Mouse (Mus musculus): ENCODE measurements at regions not wholly inside any gene's neighbourhood (a gene's known extent, or its start where the extent isn't known, plus 50 kb on each side); places are given as distances from the start of the nearest gene placed in this dataset.

DNA sequence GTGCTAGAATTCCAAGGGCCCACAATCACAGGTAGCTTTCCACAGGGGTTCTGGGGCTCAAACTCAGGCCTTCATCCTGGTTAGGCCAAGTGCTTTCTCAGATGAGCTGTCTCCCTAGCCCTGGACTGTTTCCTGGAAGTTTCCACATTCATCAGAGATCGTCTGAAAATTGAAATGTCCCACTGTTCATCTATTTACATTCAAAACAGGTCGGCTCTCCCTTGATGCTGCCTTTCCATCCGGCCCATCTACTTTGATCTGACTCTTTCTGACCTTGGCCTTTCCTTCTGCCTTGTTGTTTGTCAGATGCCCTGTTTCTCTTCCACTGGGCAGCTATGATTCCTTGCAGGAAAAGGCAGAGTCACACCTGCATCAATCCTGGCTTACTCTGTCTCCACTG is 150.2 kb upstream of the Nr2f2 start:
- H3K4me3 ChIP-seq: no peak overlapping the region
- H3K27ac ChIP-seq: peak overlapping the region; percentile 59; the same call in 1 of the 2 replicates
- WGBS: 52% methylated on average over 3 of the region's 3 CpGs
- no peak for DNase-seq (ENCODE audit: low spot score)
- H3K36me3 ChIP-seq: no peaks in the 10 kb centered on the region
- no peaks in the 10 kb centered on the region for H3K9me3 ChIP-seq
- no peaks in the 10 kb centered on the region for H3K27me3 ChIP-seq (ENCODE audit: insufficient read depth, poor library complexity, severe bottlenecking)
- peaks cover 28% of the 10 kb centered on the region for H3K4me1 ChIP-seq (replicated peaks)

GRCm38 (mm10) chr7:70515341-70515851 is 148.9 kb upstream of the Nr2f2 start:
- no peak for DNase-seq (ENCODE audit: low spot score)
- Histone ChIP-seq H3K36me3 (no peaks in the 10 kb centered on the region), H3K27ac (peak overlapping the region; percentile 59), H3K4me1 (replicated peaks) (peaks cover 28% of the 10 kb centered on the region), H3K27me3 (ENCODE audit: insufficient read depth, poor library complexity, severe bottlenecking) (no peaks in the 10 kb centered on the region), H3K4me3 (no peak overlapping the region), H3K9me3 (no peaks in the 10 kb centered on the region)
- WGBS: 34% methylated on average over 8 of the region's 8 CpGs

DNA sequence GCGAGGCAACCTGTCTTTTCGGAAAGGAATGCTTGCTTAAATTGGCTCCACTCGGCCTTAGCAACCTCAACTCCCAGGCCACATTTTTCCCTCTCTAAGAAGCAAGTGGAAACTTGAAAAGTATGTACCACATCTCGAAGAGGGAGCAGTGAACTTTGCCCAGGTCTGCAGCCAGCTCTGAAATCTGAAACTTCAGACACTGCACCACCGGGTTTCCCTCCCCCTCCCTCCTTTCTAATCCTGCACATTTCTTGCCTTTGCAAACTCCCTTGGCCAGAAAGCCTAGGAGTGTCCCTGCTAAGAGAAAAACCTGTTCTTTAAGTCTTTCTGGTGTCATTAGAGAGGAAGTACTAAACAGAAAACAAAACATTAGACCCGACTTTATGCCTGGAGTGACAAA is 148.1 kb upstream of the Nr2f2 start:
- Histone ChIP-seq H3K27ac (peak overlapping the region; percentile 53; the same call in 1 of the 2 replicates), H3K9me3 (no peaks in the 10 kb centered on the region), H3K4me1 (replicated peaks) (peaks cover 28% of the 10 kb centered on the region), H3K4me3 (no peak overlapping the region), H3K27me3 (ENCODE audit: insufficient read depth, poor library complexity, severe bottlenecking) (no peaks in the 10 kb centered on the region), H3K36me3 (no peaks in the 10 kb centered on the region)
- peak; percentile 54 for DNase-seq (ENCODE audit: low spot score)
- WGBS: 13% methylated on average over 6 of the region's 6 CpGs

DNA sequence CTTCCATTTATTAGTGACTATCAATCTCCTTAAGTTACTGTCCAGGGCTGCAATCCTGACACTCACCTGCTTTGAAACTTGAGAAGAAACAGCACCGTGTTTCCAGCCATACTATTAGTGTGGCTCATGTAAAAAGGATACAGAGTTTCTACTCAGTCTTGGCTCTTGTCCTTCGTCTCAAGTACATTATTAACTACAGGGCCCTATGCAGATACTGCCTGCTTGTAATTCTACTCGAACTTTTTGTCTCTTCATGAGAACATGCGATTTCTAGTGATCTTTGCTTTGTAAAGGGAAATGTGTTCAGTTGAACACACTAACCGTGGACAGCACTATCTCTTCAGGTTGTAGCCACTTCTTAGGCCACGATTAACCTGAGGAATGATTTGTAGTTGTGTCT is 145.8 kb upstream of the Nr2f2 start:
- Histone ChIP-seq H3K4me1 (replicated peaks) (peaks cover 28% of the 10 kb centered on the region), H3K27ac (no peak overlapping the region), H3K9me3 (no peaks in the 10 kb centered on the region), H3K27me3 (ENCODE audit: insufficient read depth, poor library complexity, severe bottlenecking) (no peaks in the 10 kb centered on the region), H3K4me3 (no peak overlapping the region), H3K36me3 (no peaks in the 10 kb centered on the region)
- WGBS: 88% methylated on average over 6 of the region's 6 CpGs
- no peak for DNase-seq (ENCODE audit: low spot score)

- Histone ChIP-seq H3K9me3 (no peaks in the 10 kb centered on the region), H3K4me3 (no peak overlapping the region), H3K27ac (peak overlapping the region; percentile 67), H3K4me1 (replicated peaks) (peaks cover 11% of the 10 kb centered on the region), H3K36me3 (no peaks in the 10 kb centered on the region), H3K27me3 (ENCODE audit: insufficient read depth, poor library complexity, severe bottlenecking) (0 out of 2 replicates have a peak, but pooled peaks cover 4% of the 10 kb centered on the region)
- peak; percentile 18 for DNase-seq (ENCODE audit: low spot score)
- 22% methylated on average over 7 of the region's 7 CpGs for WGBS
Observed at GRCm38 (mm10) chr7:70505671-70506181, 139.2 kb upstream of the Nr2f2 start.

GRCm38 (mm10) chr7:70501821-70502220 is 135.3 kb upstream of the Nr2f2 start:
- peaks cover 13% of the 10 kb centered on the region for H3K4me1 ChIP-seq (replicated peaks)
- no peaks in the 10 kb centered on the region for H3K9me3 ChIP-seq
- WGBS: 87% methylated on average over 4 of the region's 4 CpGs
- no peaks in the 10 kb centered on the region for H3K36me3 ChIP-seq
- H3K4me3 ChIP-seq: no peak overlapping the region
- H3K27me3 ChIP-seq (ENCODE audit: insufficient read depth, poor library complexity, severe bottlenecking): 0 out of 2 replicates have a peak, but pooled peaks cover 4% of the 10 kb centered on the region
- H3K27ac ChIP-seq: no peak overlapping the region
- DNase-seq (ENCODE audit: low spot score): no peak

DNA sequence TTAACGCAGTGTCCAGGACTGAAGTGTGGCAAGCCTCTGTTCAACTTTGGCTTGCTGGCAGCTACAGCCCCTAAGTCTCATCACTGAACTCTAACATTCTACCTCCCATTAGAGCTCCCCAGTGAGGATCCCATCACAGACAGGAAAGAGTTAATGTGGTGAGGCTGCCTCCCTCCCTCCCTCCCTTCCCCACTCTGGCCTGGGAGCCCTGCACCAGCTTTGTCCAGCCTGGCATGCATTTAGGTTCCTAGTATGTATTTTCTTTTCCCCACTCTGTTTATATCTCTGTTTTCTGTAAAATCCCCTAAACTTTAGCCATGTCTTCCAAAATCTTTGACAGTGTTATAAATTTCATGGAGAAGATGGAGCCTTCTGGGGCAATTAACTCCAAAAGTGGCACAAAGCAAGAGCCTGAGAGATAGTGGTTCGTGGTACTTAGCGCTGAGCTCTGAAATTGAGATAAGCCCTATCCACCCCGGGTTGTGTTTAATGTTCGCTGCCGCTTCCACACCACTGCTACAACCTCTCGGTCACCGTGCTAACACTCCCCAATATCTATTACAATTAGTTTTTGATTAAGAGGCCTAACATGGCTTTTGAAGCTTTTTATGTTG is 130.1 kb upstream of the Nr2f2 start:
- Histone ChIP-seq H3K36me3 (no peaks in the 10 kb centered on the region), H3K4me1 (replicated peaks) (peaks cover 9% of the 10 kb centered on the region; the same call in 1 of the 2 replicates), H3K4me3 (no peak overlapping the region), H3K27ac (no peak overlapping the region; the same call in 1 of the 2 replicates), H3K27me3 (ENCODE audit: insufficient read depth, poor library complexity, severe bottlenecking) (no peaks in the 10 kb centered on the region), H3K9me3 (no peaks in the 10 kb centered on the region)
- no peak for DNase-seq (ENCODE audit: low spot score)
- WGBS: 55% methylated on average over 8 of the region's 8 CpGs

- no peaks in the 10 kb centered on the region for H3K27me3 ChIP-seq (ENCODE audit: insufficient read depth, poor library complexity, severe bottlenecking)
- H3K27ac ChIP-seq: no peak overlapping the region
- H3K9me3 ChIP-seq: no peaks in the 10 kb centered on the region
- 98% methylated on average over 2 of the region's 2 CpGs for WGBS
- H3K4me1 ChIP-seq (replicated peaks): no peaks in the 10 kb centered on the region
- H3K36me3 ChIP-seq: no peaks in the 10 kb centered on the region
- no peak overlapping the region for H3K4me3 ChIP-seq
- no peak for DNase-seq (ENCODE audit: low spot score)
Observed at GRCm38 (mm10) chr7:70484201-70484600, 117.7 kb upstream of the Nr2f2 start.

DNA sequence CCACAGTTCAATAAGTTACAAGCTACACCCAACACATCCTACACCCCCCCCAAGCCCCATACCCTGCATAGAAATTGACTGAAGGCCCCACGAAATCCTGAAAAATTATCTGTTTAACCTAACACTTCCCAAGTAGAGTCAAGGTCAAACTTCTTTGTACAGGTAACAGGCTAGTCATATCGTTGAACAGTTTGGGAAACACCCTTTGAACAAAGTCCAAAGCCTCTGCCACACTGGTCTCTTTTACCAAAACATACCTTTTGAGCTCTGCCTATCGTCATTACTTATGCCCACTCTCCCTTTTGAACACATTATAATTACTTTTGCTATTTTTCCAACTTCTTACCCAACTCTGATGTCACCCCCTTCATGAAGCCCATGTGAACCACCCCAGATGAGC is 117.0 kb upstream of the Nr2f2 start:
- no peak for DNase-seq (ENCODE audit: low spot score)
- H3K4me3 ChIP-seq: no peak overlapping the region
- H3K27me3 ChIP-seq (ENCODE audit: insufficient read depth, poor library complexity, severe bottlenecking): no peaks in the 10 kb centered on the region
- H3K27ac ChIP-seq: no peak overlapping the region
- H3K36me3 ChIP-seq: no peaks in the 10 kb centered on the region
- no peaks in the 10 kb centered on the region for H3K9me3 ChIP-seq
- H3K4me1 ChIP-seq (replicated peaks): no peaks in the 10 kb centered on the region
- 91% methylated on average over 3 of the region's 3 CpGs for whole genome bisulfite sequencing

DNA sequence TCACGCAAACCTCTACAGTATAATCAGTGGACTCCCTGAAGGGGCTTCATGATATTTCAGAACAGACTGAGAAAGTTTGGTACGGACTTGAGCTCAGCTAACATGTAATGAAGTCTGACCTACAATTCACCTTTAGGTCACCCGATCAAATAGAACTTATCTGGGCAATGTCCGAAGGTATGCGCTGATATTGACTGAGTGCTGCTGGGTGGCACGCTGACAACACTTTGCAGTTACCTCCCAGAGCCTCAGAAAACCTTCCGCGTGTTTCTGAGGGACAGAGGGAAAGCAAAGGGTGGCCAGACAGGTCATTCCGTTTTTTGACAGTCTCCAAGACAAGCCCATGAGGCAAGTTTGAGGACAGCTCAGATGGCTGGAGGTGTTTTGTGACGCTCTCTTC is 115.3 kb upstream of the Nr2f2 start:
- Histone ChIP-seq H3K4me3 (no peak overlapping the region), H3K27ac (no peak overlapping the region), H3K4me1 (replicated peaks) (no peaks in the 10 kb centered on the region), H3K36me3 (no peaks in the 10 kb centered on the region), H3K9me3 (no peaks in the 10 kb centered on the region), H3K27me3 (ENCODE audit: insufficient read depth, poor library complexity, severe bottlenecking) (no peaks in the 10 kb centered on the region)
- no peak for DNase-seq (ENCODE audit: low spot score)
- 87% methylated on average over 10 of the region's 10 CpGs for WGBS

- no peaks in the 10 kb centered on the region for H3K9me3 ChIP-seq
- no peaks in the 10 kb centered on the region for H3K4me1 ChIP-seq (replicated peaks)
- WGBS: 86% methylated on average over 4 of the region's 4 CpGs
- H3K4me3 ChIP-seq: no peak overlapping the region
- H3K36me3 ChIP-seq: no peaks in the 10 kb centered on the region
- DNase-seq (ENCODE audit: low spot score): no peak
- no peaks in the 10 kb centered on the region for H3K27me3 ChIP-seq (ENCODE audit: insufficient read depth, poor library complexity, severe bottlenecking)
- H3K27ac ChIP-seq: no peak overlapping the region
Observed at GRCm38 (mm10) chr7:70472786-70473185, 106.3 kb upstream of the Nr2f2 start.

GRCm38 (mm10) chr7:70470557-70470956 is 104.0 kb upstream of the Nr2f2 start:
- 93% methylated on average over 2 of the region's 2 CpGs for WGBS
- no peaks in the 10 kb centered on the region for H3K36me3 ChIP-seq
- H3K9me3 ChIP-seq: no peaks in the 10 kb centered on the region
- no peak overlapping the region for H3K27ac ChIP-seq
- no peak overlapping the region for H3K4me3 ChIP-seq
- no peak for DNase-seq (ENCODE audit: low spot score)
- H3K4me1 ChIP-seq (replicated peaks): no peaks in the 10 kb centered on the region
- H3K27me3 ChIP-seq (ENCODE audit: insufficient read depth, poor library complexity, severe bottlenecking): no peaks in the 10 kb centered on the region

- whole genome bisulfite sequencing: 93% methylated on average over 4 of the region's 4 CpGs
Observed at GRCm38 (mm10) chr7:70462131-70462530, 95.6 kb upstream of the Nr2f2 start.

More at GRCm38 (mm10) chr7:70462131-70462530, 95.6 kb upstream of the Nr2f2 start:
- H3K9me3 ChIP-seq: no peaks in the 10 kb centered on the region
- no peaks in the 10 kb centered on the region for H3K36me3 ChIP-seq
- no peak overlapping the region for H3K4me3 ChIP-seq
- H3K27me3 ChIP-seq (ENCODE audit: insufficient read depth, poor library complexity, severe bottlenecking): no peaks in the 10 kb centered on the region
- DNase-seq (ENCODE audit: low spot score): no peak
- H3K27ac ChIP-seq: no peak overlapping the region
- H3K4me1 ChIP-seq (replicated peaks): no peaks in the 10 kb centered on the region
